Mouse (Mus musculus) adrenal gland, postnatal 14 days (tissue): ENCODE results near the gene Zbtb6. TPM values are rescaled to one million over a fixed set of nuclear protein-coding genes. Genes with fewer than 3 reads are reported as not detected.

Experiments used
- total RNA-seq: library from RNA; stranded (reverse); gene quantifications from 2 replicates; pipeline ENCODE4 v1.2.3, GENCODE M21; 2021

Zbtb6 gene
- total RNA-seq, 1 experiment from 2014 or later, result 12.0 TPM

Other genes with a start within 250 kb of the Zbtb6 start
- not detected in 2 replicates for gene Olfr366, start 231.6 kb downstream of the Zbtb6 start, total RNA-seq
- gene Olfr368, start 116.7 kb downstream of the Zbtb6 start, total RNA-seq, result not detected in 2 replicates
- gene Pdcl, start 83.8 kb downstream of the Zbtb6 start, total RNA-seq, result 40.4 and 44.8 TPM in 2 replicates
- gene Rc3h2, start 20.3 kb downstream of the Zbtb6 start, total RNA-seq, result 41.5 and 43.7 TPM in 2 replicates
- gene Zbtb26, start within 50 bp of the Zbtb6 start, total RNA-seq, result 8.8 and 10.7 TPM in 2 replicates
- gene Rabgap1, start 108 bp upstream of the Zbtb6 start, total RNA-seq, result 60.4 and 61.6 TPM in 2 replicates
- gene Gpr21, start 73.2 kb upstream of the Zbtb6 start, total RNA-seq, result 1.1 and 1.6 TPM in 2 replicates